Mouse (Mus musculus) C2C12 (cell line): ENCODE data around the gene 9130213A22Rik.

Source experiments
- CEBPB ChIP-seq: IDR thresholded peaks from one replicate; pipeline ENCODE4 v1.6.1; 2011; ENCODE audit warnings: low read depth, mild to moderate bottlenecking, control low read depth, moderate library complexity
- CTCF ChIP-seq: IDR thresholded peaks from one replicate; pipeline ENCODE4 v1.5.1; 2011; ENCODE audit not compliant: control insufficient read depth, insufficient read depth, insufficient read length
- MYOG ChIP-seq: IDR thresholded peaks from one replicate; pipeline ENCODE4 v1.6.1; 2011; ENCODE audit not compliant: control insufficient read depth, insufficient read length; ENCODE audit errors: extremely low read depth
- USF1 ChIP-seq: IDR thresholded peaks from one replicate; pipeline ENCODE4 v1.6.1; 2011; ENCODE audit warnings: low read depth, mild to moderate bottlenecking, control low read depth, moderate library complexity

DNA sequence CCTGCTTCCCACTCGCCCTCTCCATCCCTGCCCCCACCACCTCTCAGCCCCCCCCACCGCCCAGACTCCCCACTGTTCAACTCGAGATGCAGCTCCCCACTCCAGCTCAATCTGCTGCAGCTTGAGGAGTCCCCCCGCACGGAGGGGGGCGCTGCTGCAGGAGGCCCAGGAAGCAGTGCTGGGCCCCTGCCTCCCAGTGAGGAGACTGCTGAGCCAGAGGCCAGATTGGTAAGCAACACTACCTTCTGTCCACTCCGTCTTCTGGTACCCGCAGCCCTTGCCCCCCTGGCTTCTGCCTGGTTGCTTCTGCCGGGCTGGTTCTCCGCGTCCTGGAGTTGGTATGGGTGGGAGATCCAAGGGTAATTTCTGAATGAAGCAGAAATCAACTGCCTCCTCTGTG is 15.5 kb downstream of the 9130213A22Rik start:
- TF ChIP-seq CTCF (no peak), USF1 (no peak), CEBPB (no peak), MYOG (no peak)
